Mouse (Mus musculus): ENCODE data around the gene Gm6367. TPM values are rescaled to one million over a fixed set of nuclear protein-coding genes. Genes with fewer than 3 reads are reported as not detected.
"Not testable (repeated sequence)": the region's sequence is repeated elsewhere in the genome, so short reads cannot be mapped to it uniquely, and the experiment has no call there.

The Gm6367 gene
- not detected in 2 replicates for total RNA-seq (2014; rRNA removed)
- not detected in 2 replicates for polyA plus RNA-seq (2015; fragmentation: Nextera tagmentation; extraction: Ambion mirVana)

DNA sequence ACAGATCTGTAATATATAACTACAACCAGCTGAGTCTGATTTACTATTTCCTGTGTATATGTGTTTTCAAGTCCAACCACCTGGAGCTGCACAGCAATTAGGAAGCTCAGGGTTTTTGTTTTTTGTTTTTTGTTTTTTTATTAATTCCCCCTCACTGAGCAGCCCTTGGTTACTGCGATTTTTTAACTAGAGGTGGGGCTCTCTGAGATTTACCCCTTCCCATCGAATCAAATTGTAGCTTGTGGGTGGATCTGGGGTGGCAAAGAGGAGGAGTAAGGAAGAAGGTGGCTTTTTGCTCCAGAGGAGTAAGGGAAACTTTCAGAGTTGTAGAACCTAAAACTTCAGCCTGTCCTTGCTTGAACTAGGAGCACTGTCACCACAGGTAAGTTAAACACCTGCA lies at the start of gene Gm6367:
TSS of gene Gm6367 (plus strand) at position 301 of the 400 bp plus-strand sequence.
- DNase-seq (ENCODE audit: low spot score); H3K4me1 ChIP-seq (ENCODE audit: insufficient read depth, low read length); H3K9me3 ChIP-seq (ENCODE audit: low read length); H3K4me3 ChIP-seq (ENCODE audit: low read depth, low read length); H3K27me3 ChIP-seq (ENCODE audit: insufficient read depth, low read length); H3K9ac ChIP-seq (replicated peaks; ENCODE audit: low read length, poor library complexity, severe bottlenecking); H3K36me3 ChIP-seq (ENCODE audit: insufficient read depth, low read length); ATAC-seq (ENCODE audit: low FRiP score); H3K4me2 ChIP-seq (ENCODE audit: low read depth, low read length, poor library complexity, severe bottlenecking); H3K27ac ChIP-seq (ENCODE audit: low read depth, low read length): not testable (repeated sequence)
- WGBS: no CpG with 5 or more reads among the region's 2 CpGs

Other genes starting within 250 kb of the Gm6367 start
- not detected in 2 replicates for gene Gm3183, start 123.2 kb upstream of the Gm6367 start, total RNA-seq (2014; rRNA removed)
- gene Gm3183, start 123.2 kb upstream of the Gm6367 start, polyA plus RNA-seq (2015; fragmentation: Nextera tagmentation; extraction: Ambion mirVana): not detected in 2 replicates
- gene Gm7942, start 118.3 kb downstream of the Gm6367 start, total RNA-seq (2014; rRNA removed): not detected in 2 replicates
- not detected in 2 replicates for gene Gm7942, start 118.3 kb downstream of the Gm6367 start, polyA plus RNA-seq (2015; fragmentation: Nextera tagmentation; extraction: Ambion mirVana)
- not detected in 2 replicates for gene Gm16513, start 194.0 kb downstream of the Gm6367 start, total RNA-seq (2014; rRNA removed)
- not detected in 2 replicates for gene Gm16513, start 194.0 kb downstream of the Gm6367 start, polyA plus RNA-seq (2015; fragmentation: Nextera tagmentation; extraction: Ambion mirVana)

All from midbrain, postnatal 0 days (tissue).